Mouse (Mus musculus) granulocyte monocyte progenitor cell, adult 5-6 weeks (primary cell): ENCODE data around the gene Magea3. TPM values are rescaled to one million over a fixed set of nuclear protein-coding genes. Genes with fewer than 3 reads are reported as not detected.
"Not testable (repeated sequence)": the region's sequence is repeated elsewhere in the genome, so short reads cannot be mapped to it uniquely, and the experiment has no call there.

Experiments used
- ATAC-seq: replicated peaks from 2 replicates; pipeline ENCODE4 v1.8.0; 2016; ENCODE audit warnings: mild to moderate bottlenecking, moderate TSS enrichment, inconsistent platforms; ENCODE audit not compliant: poor library complexity, severe bottlenecking
- total RNA-seq, 2 experiments: library from RNA; stranded (forward) in 1 of 2; stranded (reverse) in 1 of 2; fragments of 200-712, 200-1000 nt in 1 of 2; fragments of >200 nt in 1 of 2; fragmentation: Nextera tagmentation in 1 of 2; gene quantifications; 2 replicates each; pipeline ENCODE4 v1.2.3; 2014 to 2017

The Magea3 gene
- total RNA-seq (2014; fragmentation: Nextera tagmentation) = not detected in 2 replicates
- total RNA-seq (2017) = not detected in 2 replicates

DNA sequence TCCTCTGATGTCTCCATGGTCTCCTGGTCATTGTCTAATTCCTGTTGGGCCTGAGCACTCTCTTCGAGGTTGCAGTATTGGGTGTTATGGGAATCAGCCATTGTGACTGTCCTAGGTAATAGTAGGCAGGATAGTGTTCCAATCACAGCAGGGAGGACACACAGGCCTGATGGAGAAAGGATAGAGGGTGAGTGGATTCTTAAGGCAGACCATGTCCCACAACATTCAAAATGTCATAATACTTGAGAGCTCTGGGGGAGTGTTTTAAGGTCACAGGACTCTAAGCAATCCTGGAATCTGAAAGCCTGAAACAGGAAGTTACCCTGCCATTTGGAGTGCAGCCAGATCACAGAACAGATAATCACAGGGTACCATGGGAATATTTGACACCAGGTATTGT, at the start of gene Magea3:
Gene Magea3, minus strand, starts transcription at position 101 of the 400 bp plus-strand sequence.
- ATAC-seq = not testable (repeated sequence)

GRCm38 (mm10) chrX:154995750-154996149, 46.4 kb upstream of the Magea3 start, which contains the start of gene Magea8:
TSS of gene Magea8 (minus strand) at chrX:154995850.
- ATAC-seq = not testable (repeated sequence)

- ATAC-seq = not testable (repeated sequence)
Measured at GRCm38 (mm10) chrX:154935887-154936286, 13.4 kb downstream of the Magea3 start, which contains the start of gene Magea6. TSS of gene Magea6 (minus strand) at chrX:154935987.

Other genes starting within 250 kb of the Magea3 start
- gene Cldn34b1, start 59.2 kb downstream of the Magea3 start, total RNA-seq (2014; fragmentation: Nextera tagmentation) = not detected in 2 replicates
- not detected in 2 replicates for gene Cldn34b1, start 59.2 kb downstream of the Magea3 start, total RNA-seq (2017)
- not detected in 2 replicates for gene Magea6, start 13.5 kb downstream of the Magea3 start, total RNA-seq (2014; fragmentation: Nextera tagmentation)
- not detected in 2 replicates for gene Magea6, start 13.5 kb downstream of the Magea3 start, total RNA-seq (2017)
- not detected in 2 replicates for gene Magea8, start 46.3 kb upstream of the Magea3 start, total RNA-seq (2014; fragmentation: Nextera tagmentation)
- not detected in 2 replicates for gene Magea8, start 46.3 kb upstream of the Magea3 start, total RNA-seq (2017)
- not detected in 2 replicates for gene Magea5, start 113.6 kb upstream of the Magea3 start, total RNA-seq (2014; fragmentation: Nextera tagmentation)
- not detected in 2 replicates for gene Magea5, start 113.6 kb upstream of the Magea3 start, total RNA-seq (2017)
- not detected in 2 replicates for gene Magea1, start 140.3 kb upstream of the Magea3 start, total RNA-seq (2014; fragmentation: Nextera tagmentation)
- gene Magea1, start 140.3 kb upstream of the Magea3 start, total RNA-seq (2017) = not detected in 2 replicates
- not detected in 2 replicates for gene Magea2, start 144.2 kb upstream of the Magea3 start, total RNA-seq (2014; fragmentation: Nextera tagmentation)
- not detected in 2 replicates for gene Magea2, start 144.2 kb upstream of the Magea3 start, total RNA-seq (2017)
- not detected in 2 replicates for gene Cldn34b2, start 178.9 kb upstream of the Magea3 start, total RNA-seq (2014; fragmentation: Nextera tagmentation)
- not detected in 2 replicates for gene Cldn34b2, start 178.9 kb upstream of the Magea3 start, total RNA-seq (2017)